Mouse (Mus musculus): ENCODE measurements around the gene Slc22a17.

The Slc22a17 gene

GRCm38 (mm10) chr14:54856703-54857102 is 56.2 kb downstream of the Slc22a17 start:
- no peak for DNase-seq
